Mouse (Mus musculus): ENCODE measurements around the gene Lipk. TPM values are rescaled to one million over a fixed set of nuclear protein-coding genes. Genes with fewer than 3 reads are reported as not detected.

Gene Lipk
- polyA plus RNA-seq, 1 experiment from 2014 or later, result not detected

GRCm38 (mm10) chr19:34039731-34040130, 31.6 kb downstream of the Lipk start:
- Histone ChIP-seq H3K4me3 (ENCODE audit: low read depth, low read length) (no peak overlapping the region), H3K4me2 (ENCODE audit: low read depth, low read length) (no peak overlapping the region), H3K4me1 (ENCODE audit: insufficient read depth) (no peaks in the 10 kb centered on the region), H3K36me3 (replicated peaks; ENCODE audit: insufficient read depth, low read length) (no peaks in the 10 kb centered on the region), H3K27me3 (ENCODE audit: insufficient read depth, low read length) (no peaks in the 10 kb centered on the region), H3K9me3 (ENCODE audit: low read length) (no peaks in the 10 kb centered on the region), H3K27ac (ENCODE audit: low read depth) (no peak overlapping the region), H3K9ac (replicated peaks) (no peak overlapping the region)
- DNase-seq (no peak), ATAC-seq (no peak)
- WGBS (ENCODE audit: insufficient replicate concordance), result 62% methylated on average over 1 of the region's 1 CpGs
- TF ChIP-seq CTCF (IDR thresholded peaks at IDR 0.05; ENCODE audit: low read depth), result no peak
- TF ChIP-seq EP300 (IDR thresholded peaks at IDR 0.05; ENCODE audit: low read depth), result no peak

- no peak overlapping the region for H3K9ac ChIP-seq (replicated peaks)
- H3K9me3 ChIP-seq (ENCODE audit: low read length), result no peaks in the 10 kb centered on the region
- H3K4me2 ChIP-seq (ENCODE audit: low read depth, low read length), result no peak overlapping the region
- H3K27ac ChIP-seq (ENCODE audit: low read depth), result no peak overlapping the region
- H3K27me3 ChIP-seq (ENCODE audit: insufficient read depth, low read length), result no peaks in the 10 kb centered on the region
- DNase-seq (no peak), ATAC-seq (no peak)
- H3K4me1 ChIP-seq (ENCODE audit: insufficient read depth), result no peaks in the 10 kb centered on the region
- WGBS (ENCODE audit: insufficient replicate concordance), result 52% methylated on average over 6 of the region's 6 CpGs
- H3K4me3 ChIP-seq (ENCODE audit: low read depth, low read length), result no peak overlapping the region
- no peak for TF ChIP-seq CTCF (IDR thresholded peaks at IDR 0.05; ENCODE audit: low read depth)
- TF ChIP-seq EP300 (IDR thresholded peaks at IDR 0.05; ENCODE audit: low read depth), result no peak
- H3K36me3 ChIP-seq (replicated peaks; ENCODE audit: insufficient read depth, low read length), result no peaks in the 10 kb centered on the region
Measured at GRCm38 (mm10) chr19:34043008-34043407, 34.9 kb downstream of the Lipk start.

GRCm38 (mm10) chr19:34049371-34050039, 41.4 kb downstream of the Lipk start:
- Histone ChIP-seq H3K4me3 (ENCODE audit: low read depth, low read length) (no peak overlapping the region), H3K4me1 (ENCODE audit: insufficient read depth) (no peaks in the 10 kb centered on the region), H3K9ac (replicated peaks) (no peak overlapping the region), H3K27ac (ENCODE audit: low read depth) (no peak overlapping the region), H3K36me3 (replicated peaks; ENCODE audit: insufficient read depth, low read length) (no peaks in the 10 kb centered on the region), H3K4me2 (ENCODE audit: low read depth, low read length) (no peak overlapping the region), H3K27me3 (ENCODE audit: insufficient read depth, low read length) (no peaks in the 10 kb centered on the region), H3K9me3 (ENCODE audit: low read length) (no peaks in the 10 kb centered on the region)
- TF ChIP-seq EP300 (IDR thresholded peaks at IDR 0.05; ENCODE audit: low read depth) (no peak), CTCF (IDR thresholded peaks at IDR 0.05; ENCODE audit: low read depth) (no peak)
- WGBS (ENCODE audit: insufficient replicate concordance), result 85% methylated on average over 3 of the region's 3 CpGs
- DNase-seq (no peak), ATAC-seq (no peak)

- H3K4me1 ChIP-seq (ENCODE audit: insufficient read depth), result no peaks in the 10 kb centered on the region
- 76% methylated on average over 3 of the region's 3 CpGs for WGBS (ENCODE audit: insufficient replicate concordance)
- DNase-seq, result no peak
- ATAC-seq, result no peak
- H3K27me3 ChIP-seq (ENCODE audit: insufficient read depth, low read length), result no peaks in the 10 kb centered on the region
- H3K4me2 ChIP-seq (ENCODE audit: low read depth, low read length), result no peak overlapping the region
- no peak overlapping the region for H3K4me3 ChIP-seq (ENCODE audit: low read depth, low read length)
- H3K9me3 ChIP-seq (ENCODE audit: low read length), result no peaks in the 10 kb centered on the region
- H3K27ac ChIP-seq (ENCODE audit: low read depth), result no peak overlapping the region
- TF ChIP-seq CTCF (IDR thresholded peaks at IDR 0.05; ENCODE audit: low read depth) (no peak), EP300 (IDR thresholded peaks at IDR 0.05; ENCODE audit: low read depth) (no peak)
- no peak overlapping the region for H3K9ac ChIP-seq (replicated peaks)
- H3K36me3 ChIP-seq (replicated peaks; ENCODE audit: insufficient read depth, low read length), result no peaks in the 10 kb centered on the region
Measured at GRCm38 (mm10) chr19:34051502-34051901, 43.4 kb downstream of the Lipk start.

- TF ChIP-seq EP300 (IDR thresholded peaks at IDR 0.05; ENCODE audit: low read depth), result no peak
- no peak for TF ChIP-seq CTCF (IDR thresholded peaks at IDR 0.05; ENCODE audit: low read depth)
Measured at GRCm38 (mm10) chr19:34063547-34063946, 55.5 kb downstream of the Lipk start.

GRCm38 (mm10) chr19:34064059-34064458, 56.0 kb downstream of the Lipk start:
- no peaks in the 10 kb centered on the region for H3K9me3 ChIP-seq (ENCODE audit: low read length)
- DNase-seq (no peak), ATAC-seq (no peak)
- no peak overlapping the region for H3K4me2 ChIP-seq (ENCODE audit: low read depth, low read length)
- no peak overlapping the region for H3K9ac ChIP-seq (replicated peaks)
- no peaks in the 10 kb centered on the region for H3K27me3 ChIP-seq (ENCODE audit: insufficient read depth, low read length)
- no peaks in the 10 kb centered on the region for H3K4me1 ChIP-seq (ENCODE audit: insufficient read depth)
- H3K36me3 ChIP-seq (replicated peaks; ENCODE audit: insufficient read depth, low read length), result no peaks in the 10 kb centered on the region
- 74% methylated on average over 4 of the region's 4 CpGs for WGBS (ENCODE audit: insufficient replicate concordance)
- TF ChIP-seq CTCF (IDR thresholded peaks at IDR 0.05; ENCODE audit: low read depth) (no peak), EP300 (IDR thresholded peaks at IDR 0.05; ENCODE audit: low read depth) (no peak)
- no peak overlapping the region for H3K4me3 ChIP-seq (ENCODE audit: low read depth, low read length)
- H3K27ac ChIP-seq (ENCODE audit: low read depth), result no peak overlapping the region

More at GRCm38 (mm10) chr19:34063547-34063946, 55.5 kb downstream of the Lipk start:
- ATAC-seq (no peak), DNase-seq (no peak)
- H3K9ac ChIP-seq (replicated peaks), result no peak overlapping the region
- H3K4me2 ChIP-seq (ENCODE audit: low read depth, low read length), result no peak overlapping the region
- H3K9me3 ChIP-seq (ENCODE audit: low read length), result no peaks in the 10 kb centered on the region
- no peaks in the 10 kb centered on the region for H3K36me3 ChIP-seq (replicated peaks; ENCODE audit: insufficient read depth, low read length)
- WGBS (ENCODE audit: insufficient replicate concordance), result 40% methylated on average over 1 of the region's 1 CpGs
- H3K27ac ChIP-seq (ENCODE audit: low read depth), result no peak overlapping the region
- H3K4me3 ChIP-seq (ENCODE audit: low read depth, low read length), result no peak overlapping the region
- H3K27me3 ChIP-seq (ENCODE audit: insufficient read depth, low read length), result no peaks in the 10 kb centered on the region
- H3K4me1 ChIP-seq (ENCODE audit: insufficient read depth), result no peaks in the 10 kb centered on the region
